Mouse (Mus musculus) heart, embryonic 13.5 days (tissue): ENCODE measurements around the gene Rbfox2. TPM values are rescaled to one million over a fixed set of nuclear protein-coding genes. Genes with fewer than 3 reads are reported as not detected.
"Not testable (repeated sequence)": the region's sequence is repeated elsewhere in the genome, so short reads cannot be mapped to it uniquely, and the experiment has no call there.

Source experiments
- ATAC-seq: fragments of 200-750 bp; cut with Nextera tagmentation; 2 replicates; pipeline ENCODE4 v1.8.0; 2017; ENCODE audit warnings: moderate TSS enrichment; ENCODE audit not compliant: insufficient number of reproducible peaks, low FRiP score, low TSS enrichment; ENCODE audit errors: extremely low read depth
- H3K27ac ChIP-seq: fragments of 300-500 bp; sonication (generic); replicated peaks from 2 replicates; pipeline ENCODE4 v1.5.1; 2015; ENCODE audit warnings: moderate library complexity, mild to moderate bottlenecking, inconsistent platforms
- H3K27me3 ChIP-seq: fragments of 300-500 bp; sonication (generic); replicated peaks from 2 replicates; pipeline ENCODE4 v1.6.1; 2015; ENCODE audit warnings: mild to moderate bottlenecking, inconsistent platforms
- H3K36me3 ChIP-seq: fragments of 300-500 bp; sonication (generic); 2 replicates; pipeline ENCODE4 v1.6.1; 2015; ENCODE audit warnings: mild to moderate bottlenecking, inconsistent platforms
- H3K4me1 ChIP-seq: fragments of 300-500 bp; sonication (generic); 2 replicates; pipeline ENCODE4 v1.6.1; 2015; ENCODE audit warnings: inconsistent platforms
- H3K4me2 ChIP-seq: fragments of 300-500 bp; sonication (generic); 2 replicates; pipeline ENCODE4 v1.6.1; 2015; ENCODE audit warnings: inconsistent platforms, mild to moderate bottlenecking, moderate library complexity
- H3K4me3 ChIP-seq: fragments of 300-500 bp; sonication (generic); 2 replicates; pipeline ENCODE4 v1.5.1; 2015; ENCODE audit warnings: moderate library complexity, mild to moderate bottlenecking, inconsistent platforms
- H3K9ac ChIP-seq: fragments of 300-500 bp; sonication (generic); 2 replicates; pipeline ENCODE4 v1.6.1; 2015; ENCODE audit warnings: inconsistent platforms, mild to moderate bottlenecking, moderate library complexity
- H3K9me3 ChIP-seq: fragments of 300-500 bp; sonication (generic); 2 replicates; pipeline ENCODE4 v1.6.1; 2016; ENCODE audit warnings: inconsistent platforms
- WGBS: fragments of 180-500 bp; shearing (Covaris S2); methylation state at CpG from one replicate; pipeline ENCODE4 v1.1.7; 2015; ENCODE audit warnings: mixed read lengths; 5-methylcytosine and 5-hydroxymethylcytosine counted together
- polyA plus RNA-seq: library from polyadenylated mRNA; unstranded; fragments of >200 nt; fragmentation: Nextera tagmentation; extraction: Ambion mirVana; gene quantifications from 2 replicates; pipeline ENCODE4 v1.2.1, GENCODE M21; 2015

Rbfox2 gene
- polyA plus RNA-seq, 1 experiment from 2014 or later = 64.8 TPM

DNA sequence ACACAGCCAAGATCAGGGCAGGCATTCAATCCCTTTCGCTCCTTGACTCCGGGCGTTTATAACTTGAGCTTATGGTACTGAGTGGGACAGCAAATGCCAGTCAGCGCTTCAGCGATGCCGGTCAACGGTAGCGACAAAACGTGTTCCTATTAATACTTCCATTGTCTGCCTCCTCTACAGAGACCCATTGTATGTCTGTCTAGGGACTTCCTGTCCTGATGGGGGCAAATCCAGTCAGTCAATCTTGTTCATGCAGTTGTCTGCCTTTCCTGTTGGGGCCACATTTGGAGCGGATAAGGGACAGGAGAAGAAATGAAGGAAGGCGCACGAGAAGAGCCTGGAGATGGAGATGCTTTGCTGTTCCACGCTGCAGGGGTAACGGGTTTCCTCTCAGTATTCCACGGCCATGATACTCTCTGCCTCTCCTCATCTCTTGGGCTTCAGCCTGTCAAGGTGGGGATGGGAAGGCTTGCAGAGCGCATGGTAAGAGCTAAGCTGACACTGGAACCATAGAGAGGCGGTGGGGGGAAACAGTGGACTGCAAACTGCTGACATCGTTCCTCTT is 36.2 kb upstream of the Rbfox2 start:
- H3K9me3 ChIP-seq = no peaks in the 10 kb centered on the region
- H3K27ac ChIP-seq = peak overlapping the region; percentile 91
- 0 out of 2 replicates have a peak, but pooled peaks have one; percentile 7 for ATAC-seq
- H3K4me3 ChIP-seq = peak overlapping the region; percentile 38
- H3K4me2 ChIP-seq = peak overlapping the region; percentile 67
- no peaks in the 10 kb centered on the region for H3K27me3 ChIP-seq
- H3K9ac ChIP-seq = peak overlapping the region; percentile 72
- 16% methylated on average over 18 of the region's 18 CpGs for WGBS
- peaks cover 31% of the 10 kb centered on the region for H3K4me1 ChIP-seq
- no peaks in the 10 kb centered on the region for H3K36me3 ChIP-seq

DNA sequence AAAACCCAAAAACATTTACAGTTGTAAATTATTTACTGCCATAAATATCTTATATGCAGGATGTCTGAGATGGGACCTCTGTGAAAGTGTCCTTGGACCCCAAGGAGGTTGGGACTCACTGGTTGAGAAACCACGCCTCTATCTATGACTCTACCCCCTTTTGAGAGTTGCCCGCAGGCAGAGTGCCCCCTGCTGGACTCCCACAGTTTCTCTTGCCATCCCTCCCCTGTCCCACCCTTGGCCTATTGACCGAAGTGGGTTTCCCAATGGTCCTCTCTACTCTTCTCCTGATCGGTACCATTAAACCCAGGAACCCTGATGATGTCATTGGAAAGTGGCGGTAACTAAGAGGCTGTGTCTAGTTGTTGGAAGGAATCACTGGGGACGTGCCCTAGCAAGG is 35.2 kb upstream of the Rbfox2 start:
- no peak overlapping the region for H3K27ac ChIP-seq
- no peak for ATAC-seq

GRCm38 (mm10) chr15:77340581-77340980 is 33.8 kb upstream of the Rbfox2 start:
- Histone ChIP-seq H3K4me1 (peaks cover 46% of the 10 kb centered on the region), H3K36me3 (no peaks in the 10 kb centered on the region), H3K27me3 (no peaks in the 10 kb centered on the region), H3K4me3 (no peak overlapping the region), H3K4me2 (no peak overlapping the region), H3K9ac (no peak overlapping the region), H3K9me3 (no peaks in the 10 kb centered on the region), H3K27ac (no peak overlapping the region)
- ATAC-seq = no peak

More for the DNA sequence above, 35.2 kb upstream of the Rbfox2 start:
- Histone ChIP-seq H3K36me3 (no peaks in the 10 kb centered on the region), H3K9me3 (no peaks in the 10 kb centered on the region), H3K9ac (no peak overlapping the region), H3K4me1 (peaks cover 34% of the 10 kb centered on the region), H3K4me3 (no peak overlapping the region), H3K27me3 (no peaks in the 10 kb centered on the region), H3K4me2 (no peak overlapping the region)
- WGBS = 81% methylated on average over 6 of the region's 6 CpGs

DNA sequence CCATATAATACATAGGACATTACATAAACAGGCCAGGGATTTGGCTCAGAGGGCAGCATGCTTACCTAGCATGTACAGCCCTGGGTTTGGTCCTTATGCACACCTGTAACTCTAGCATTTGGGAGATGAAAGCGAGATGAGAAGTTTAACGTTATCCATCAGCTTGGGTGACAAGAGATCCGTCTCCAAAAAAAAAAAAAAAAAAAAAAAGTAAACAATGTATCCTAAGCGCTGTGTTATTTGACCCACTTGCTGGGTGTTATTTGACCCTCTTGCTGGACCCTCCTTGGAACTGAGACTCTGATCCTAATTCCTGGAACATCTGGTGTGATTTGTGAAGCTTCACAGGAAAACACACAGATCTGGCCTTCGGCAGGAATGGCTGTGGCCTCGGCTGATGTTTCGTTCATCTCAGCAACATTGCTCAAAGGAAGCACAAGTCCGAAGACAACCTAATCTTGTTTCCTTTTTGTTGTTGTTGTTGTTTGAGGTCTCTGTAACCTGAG is 32.2 kb upstream of the Rbfox2 start:
- H3K4me2 ChIP-seq = no peak overlapping the region
- 64% methylated on average over 8 of the region's 8 CpGs for WGBS
- no peak for ATAC-seq
- H3K9me3 ChIP-seq = no peaks in the 10 kb centered on the region
- H3K4me1 ChIP-seq = peaks cover 39% of the 10 kb centered on the region
- H3K4me3 ChIP-seq = no peak overlapping the region
- H3K27me3 ChIP-seq = no peaks in the 10 kb centered on the region
- no peak overlapping the region for H3K9ac ChIP-seq
- H3K27ac ChIP-seq = no peak overlapping the region
- H3K36me3 ChIP-seq = no peaks in the 10 kb centered on the region

DNA sequence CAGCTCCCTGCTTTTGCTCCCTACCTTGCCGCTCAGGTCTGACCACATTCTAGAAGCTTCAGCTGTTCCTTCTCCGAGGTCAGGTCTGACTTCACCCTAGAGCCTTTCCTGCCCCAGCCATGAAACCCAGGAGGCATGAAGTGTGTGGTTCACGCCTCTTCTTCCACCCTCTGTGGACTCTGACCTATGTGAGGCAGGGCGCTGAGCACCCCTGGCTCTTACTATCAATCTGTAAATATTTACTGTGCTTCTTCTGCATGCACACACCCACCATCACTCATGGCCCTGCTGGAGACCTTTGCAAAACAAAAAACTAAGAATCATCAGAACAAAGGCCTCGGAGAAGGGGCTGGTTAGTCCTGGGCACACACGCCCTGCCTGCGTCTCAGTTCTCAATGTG is 31.6 kb upstream of the Rbfox2 start:
- Histone ChIP-seq H3K9me3 (no peaks in the 10 kb centered on the region), H3K4me1 (peaks cover 36% of the 10 kb centered on the region), H3K4me2 (no peak overlapping the region), H3K27ac (no peak overlapping the region), H3K9ac (no peak overlapping the region), H3K27me3 (no peaks in the 10 kb centered on the region), H3K36me3 (no peaks in the 10 kb centered on the region), H3K4me3 (no peak overlapping the region)
- no peak for ATAC-seq
- 71% methylated on average over 7 of the region's 7 CpGs for WGBS

- Histone ChIP-seq H3K9ac (no peak overlapping the region), H3K36me3 (no peaks in the 10 kb centered on the region), H3K4me2 (no peak overlapping the region), H3K27me3 (no peaks in the 10 kb centered on the region), H3K4me3 (no peak overlapping the region), H3K4me1 (peaks cover 31% of the 10 kb centered on the region), H3K27ac (no peak overlapping the region), H3K9me3 (no peaks in the 10 kb centered on the region)
- no peak for ATAC-seq
- WGBS = 67% methylated on average over 3 of the region's 3 CpGs
These were observed 31.1 kb upstream of the Rbfox2 start for GRCm38 (mm10) chr15:77337926-77338325.

- H3K4me1 ChIP-seq = peaks cover 22% of the 10 kb centered on the region
- WGBS = 42% methylated on average over 9 of the region's 9 CpGs
- peak overlapping the region; percentile 77 for H3K9ac ChIP-seq
- H3K36me3 ChIP-seq = no peaks in the 10 kb centered on the region
- no peaks in the 10 kb centered on the region for H3K9me3 ChIP-seq
- peak overlapping the region; percentile 69 for H3K4me2 ChIP-seq
- H3K27me3 ChIP-seq = no peaks in the 10 kb centered on the region
- ATAC-seq = no peak
- peak overlapping the region; percentile 47 for H3K4me3 ChIP-seq
- peak overlapping the region; percentile 61 for H3K27ac ChIP-seq
These were observed 30.2 kb upstream of the Rbfox2 start for GRCm38 (mm10) chr15:77336968-77337341.

DNA sequence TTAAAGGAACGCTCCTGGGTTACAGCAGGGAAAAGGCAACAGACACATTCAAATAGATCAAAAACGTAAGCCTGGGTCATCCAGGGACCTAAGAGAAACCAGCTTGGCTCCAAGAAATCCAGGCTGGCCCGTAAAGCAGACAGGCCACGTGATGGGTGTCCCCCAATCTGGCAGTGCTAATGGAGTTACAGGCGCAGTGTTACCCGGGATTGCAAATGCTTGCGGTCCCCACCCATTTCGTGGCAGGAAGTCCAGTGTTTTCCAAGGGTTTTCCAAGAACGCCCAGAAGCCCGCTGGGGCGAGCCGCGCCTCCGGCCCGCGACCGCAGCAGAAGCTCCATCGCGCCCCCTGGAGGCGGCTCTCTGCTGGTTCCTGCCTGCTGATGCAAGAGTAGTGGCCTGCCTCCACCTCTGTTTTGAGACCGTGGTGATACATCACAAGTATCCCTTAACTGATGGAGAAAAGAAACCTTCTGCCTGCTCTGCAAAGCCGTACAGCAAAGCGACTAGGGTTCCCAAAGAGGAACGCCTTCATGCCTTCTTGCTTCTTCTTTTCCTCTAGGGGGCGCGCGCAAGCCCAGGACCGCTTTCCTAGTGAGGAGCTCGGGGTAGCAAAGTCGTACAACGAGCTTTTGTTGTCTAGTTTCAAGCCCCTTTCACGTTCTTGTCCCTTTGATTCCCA is 29.6 kb upstream of the Rbfox2 start:
- ATAC-seq = peak; percentile 35; the same call in 1 of the 2 replicates
- Histone ChIP-seq H3K9me3 (no peaks in the 10 kb centered on the region), H3K36me3 (no peaks in the 10 kb centered on the region), H3K9ac (peak overlapping the region; percentile 77), H3K4me2 (peak overlapping the region; percentile 69), H3K27me3 (no peaks in the 10 kb centered on the region), H3K27ac (peak overlapping the region; percentile 61), H3K4me3 (peak overlapping the region; percentile 47), H3K4me1 (peaks cover 22% of the 10 kb centered on the region)
- 3% methylated on average over 32 of the region's 32 CpGs for WGBS

DNA sequence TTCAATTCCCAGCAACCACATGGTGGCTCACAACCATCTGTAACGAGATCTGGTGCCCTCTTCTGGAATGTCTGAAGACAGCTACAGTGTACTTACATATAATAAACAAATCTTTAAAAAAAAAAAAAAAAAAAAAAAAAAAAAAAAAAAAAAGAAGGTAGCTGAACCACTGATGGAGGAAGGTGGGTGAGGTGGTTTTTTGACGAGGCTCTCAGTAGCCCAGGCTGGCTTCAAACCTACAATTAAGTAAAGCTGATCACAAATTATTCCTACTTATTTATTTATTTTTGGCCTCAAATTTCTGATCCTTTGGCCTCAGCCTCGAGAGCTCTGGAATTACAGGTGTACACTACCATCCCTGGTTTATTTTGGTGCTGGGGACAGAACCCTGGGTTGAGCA is 28.4 kb upstream of the Rbfox2 start:
- not testable (repeated sequence) for H3K4me2 ChIP-seq, ATAC-seq, H3K27ac ChIP-seq, H3K4me3 ChIP-seq, H3K9ac ChIP-seq, H3K27me3 ChIP-seq, H3K36me3 ChIP-seq, H3K9me3 ChIP-seq
- 93% methylated on average over 3 of the region's 3 CpGs for WGBS
- H3K4me1 ChIP-seq = peaks cover 31% of the 10 kb centered on the region

DNA sequence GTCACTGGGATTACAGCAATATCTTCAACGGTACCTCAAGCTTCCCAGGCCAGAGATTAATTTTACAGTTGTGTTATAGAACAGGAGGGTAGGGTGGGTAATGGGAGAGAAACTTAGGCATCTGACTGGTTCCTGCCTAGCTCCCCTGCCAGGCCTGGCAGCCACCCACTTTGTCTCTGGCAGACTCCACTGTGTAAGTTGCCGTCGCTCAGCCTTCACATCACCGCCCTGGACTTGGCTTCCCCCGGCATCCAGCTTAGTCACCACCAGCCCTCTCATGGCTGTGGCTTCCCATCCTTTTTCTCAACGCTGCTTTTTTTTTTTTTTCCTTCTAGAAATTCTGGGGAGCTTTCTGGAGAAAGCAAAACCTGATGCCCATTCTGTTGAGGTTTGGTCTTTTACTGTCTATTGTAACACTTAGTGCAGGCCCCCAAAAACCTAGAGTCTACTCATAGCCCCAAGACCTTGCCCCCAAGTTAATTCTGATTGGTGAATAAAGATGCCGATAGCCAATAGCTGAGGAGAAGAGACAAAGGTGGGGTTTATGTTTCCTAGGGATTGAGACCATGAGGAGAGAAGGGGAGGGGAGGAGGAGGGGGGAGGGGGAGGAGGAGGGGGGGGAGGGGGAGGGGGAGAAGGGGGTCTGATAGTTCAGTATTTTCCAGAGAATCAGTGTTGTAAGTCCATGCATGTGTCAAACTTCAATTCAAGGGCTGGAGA is 25.6 kb upstream of the Rbfox2 start:
- H3K4me3 ChIP-seq = no peak overlapping the region
- H3K4me2 ChIP-seq = no peak overlapping the region
- no peaks in the 10 kb centered on the region for H3K27me3 ChIP-seq
- no peaks in the 10 kb centered on the region for H3K36me3 ChIP-seq
- no peak overlapping the region for H3K9ac ChIP-seq
- H3K27ac ChIP-seq = no peak overlapping the region
- peaks cover 36% of the 10 kb centered on the region for H3K4me1 ChIP-seq
- no peaks in the 10 kb centered on the region for H3K9me3 ChIP-seq
- 63% methylated on average over 7 of the region's 7 CpGs for WGBS
- no peak for ATAC-seq

GRCm38 (mm10) chr15:77331444-77331843 is 24.6 kb upstream of the Rbfox2 start:
- Histone ChIP-seq H3K9me3 (no peaks in the 10 kb centered on the region), H3K4me2 (no peak overlapping the region), H3K4me3 (no peak overlapping the region), H3K36me3 (no peaks in the 10 kb centered on the region), H3K4me1 (peaks cover 32% of the 10 kb centered on the region), H3K27me3 (no peaks in the 10 kb centered on the region), H3K9ac (no peak overlapping the region), H3K27ac (peak overlapping the region; percentile 32; the same call in 1 of the 2 replicates)
- WGBS = 84% methylated on average over 4 of the region's 4 CpGs
- no peak for ATAC-seq
